Mouse (Mus musculus) stomach, postnatal 0 days (tissue): ENCODE results near the gene Tldc2.

Experiments used
- CTCF ChIP-seq: IDR thresholded peaks from 2 replicates; pipeline ENCODE4 v1.5.1; 2016; ENCODE audit warnings: antibody characterized with exemption, low read depth, mild to moderate bottlenecking, moderate library complexity
- EP300 ChIP-seq: optimal IDR thresholded peaks from 2 replicates; pipeline ENCODE3; 2016; ENCODE audit warnings: antibody characterized with exemption

DNA sequence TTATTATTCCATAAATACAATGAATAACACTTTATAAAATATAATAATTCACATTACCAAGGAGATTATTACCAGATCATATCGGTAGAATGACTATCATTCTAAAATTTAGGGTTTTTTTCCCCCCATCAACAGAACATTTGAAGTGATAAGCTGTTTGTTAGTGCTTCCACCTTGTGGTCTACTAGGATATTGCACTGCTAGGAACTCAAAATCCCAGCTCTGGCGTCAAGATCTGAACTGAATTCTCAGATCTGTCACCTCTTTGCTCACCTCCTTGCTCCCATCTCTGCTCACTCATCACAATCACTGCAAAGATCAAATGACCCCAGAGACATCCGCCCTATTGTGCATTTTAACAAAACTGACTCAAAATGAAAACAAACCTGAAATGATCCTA is 30.1 kb downstream of the Tldc2 start:
- peak; percentile 83 for TF ChIP-seq CTCF
- no peak for TF ChIP-seq EP300
